Mouse (Mus musculus): Measurements from ENCODE around the gene Dgki. TPM values are rescaled to one million over a fixed set of nuclear protein-coding genes. Genes with fewer than 3 reads are reported as not detected.

Gene Dgki
- polyA plus RNA-seq, 1 experiment = 2.0 TPM

GRCm38 (mm10) chr6:37222947-37223510 is 77.0 kb downstream of the Dgki start:
- Histone ChIP-seq H3K36me3 (ENCODE audit: control insufficient read depth, insufficient read depth, low read length, poor library complexity, severe bottlenecking) (no peaks in the 10 kb centered on the region), H3K4me3 (ENCODE audit: low read depth, low read length) (no peak overlapping the region), H3K27ac (ENCODE audit: insufficient read depth, low read length) (no peak overlapping the region), H3K4me1 (ENCODE audit: control insufficient read depth, insufficient read depth, low read length) (no peaks in the 10 kb centered on the region), H3K9me3 (replicated peaks; ENCODE audit: control insufficient read depth, insufficient read depth, low read length, poor library complexity, severe bottlenecking) (no peaks in the 10 kb centered on the region), H3K27me3 (ENCODE audit: control insufficient read depth, insufficient read depth, low read length, poor library complexity, severe bottlenecking) (no peaks in the 10 kb centered on the region), H3K9ac (ENCODE audit: low read depth, poor library complexity, severe bottlenecking) (no peak overlapping the region)
- TF ChIP-seq CTCF (IDR thresholded peaks at IDR 0.05; ENCODE audit: low read depth, low read length) (no peak), POLR2A (IDR thresholded peaks at IDR 0.05; ENCODE audit: insufficient read depth, low read length) (no peak)

GRCm38 (mm10) chr6:37222016-37222415 is 78.0 kb downstream of the Dgki start:
- Histone ChIP-seq H3K27me3 (ENCODE audit: control insufficient read depth, insufficient read depth, low read length, poor library complexity, severe bottlenecking) (no peaks in the 10 kb centered on the region), H3K4me3 (ENCODE audit: low read depth, low read length) (no peak overlapping the region), H3K27ac (ENCODE audit: insufficient read depth, low read length) (no peak overlapping the region), H3K9ac (ENCODE audit: low read depth, poor library complexity, severe bottlenecking) (no peak overlapping the region), H3K9me3 (replicated peaks; ENCODE audit: control insufficient read depth, insufficient read depth, low read length, poor library complexity, severe bottlenecking) (no peaks in the 10 kb centered on the region), H3K4me1 (ENCODE audit: control insufficient read depth, insufficient read depth, low read length) (no peaks in the 10 kb centered on the region), H3K36me3 (ENCODE audit: control insufficient read depth, insufficient read depth, low read length, poor library complexity, severe bottlenecking) (no peaks in the 10 kb centered on the region)
- no peak for TF ChIP-seq EP300 (IDR thresholded peaks at IDR 0.05; ENCODE audit: insufficient read depth, low read depth, low read length)
- no peak for TF ChIP-seq POLR2A (IDR thresholded peaks at IDR 0.05; ENCODE audit: insufficient read depth, low read length)
- TF ChIP-seq CTCF (IDR thresholded peaks at IDR 0.05; ENCODE audit: low read depth, low read length) = no peak

GRCm38 (mm10) chr6:37219110-37219509 is 80.9 kb downstream of the Dgki start:
- Histone ChIP-seq H3K4me3 (ENCODE audit: low read depth, low read length) (no peak overlapping the region), H3K4me1 (ENCODE audit: control insufficient read depth, insufficient read depth, low read length) (no peaks in the 10 kb centered on the region)
- TF ChIP-seq POLR2A (IDR thresholded peaks at IDR 0.05; ENCODE audit: insufficient read depth, low read length) (no peak), CTCF (IDR thresholded peaks at IDR 0.05; ENCODE audit: low read depth, low read length) (no peak), EP300 (IDR thresholded peaks at IDR 0.05; ENCODE audit: insufficient read depth, low read depth, low read length) (no peak)

GRCm38 (mm10) chr6:37216342-37216763 is 83.6 kb downstream of the Dgki start:
- Histone ChIP-seq H3K27ac (ENCODE audit: insufficient read depth, low read length) (no peak overlapping the region), H3K9me3 (replicated peaks; ENCODE audit: control insufficient read depth, insufficient read depth, low read length, poor library complexity, severe bottlenecking) (no peaks in the 10 kb centered on the region), H3K4me1 (ENCODE audit: control insufficient read depth, insufficient read depth, low read length) (no peaks in the 10 kb centered on the region)

More at GRCm38 (mm10) chr6:37219110-37219509, 80.9 kb downstream of the Dgki start:
- Histone ChIP-seq H3K9me3 (replicated peaks; ENCODE audit: control insufficient read depth, insufficient read depth, low read length, poor library complexity, severe bottlenecking) (no peaks in the 10 kb centered on the region), H3K9ac (ENCODE audit: low read depth, poor library complexity, severe bottlenecking) (no peak overlapping the region), H3K36me3 (ENCODE audit: control insufficient read depth, insufficient read depth, low read length, poor library complexity, severe bottlenecking) (no peaks in the 10 kb centered on the region), H3K27me3 (ENCODE audit: control insufficient read depth, insufficient read depth, low read length, poor library complexity, severe bottlenecking) (no peaks in the 10 kb centered on the region), H3K27ac (ENCODE audit: insufficient read depth, low read length) (no peak overlapping the region)

GRCm38 (mm10) chr6:37215655-37216054 is 84.3 kb downstream of the Dgki start:
- Histone ChIP-seq H3K4me3 (ENCODE audit: low read depth, low read length) (no peak overlapping the region), H3K36me3 (ENCODE audit: control insufficient read depth, insufficient read depth, low read length, poor library complexity, severe bottlenecking) (no peaks in the 10 kb centered on the region), H3K27me3 (ENCODE audit: control insufficient read depth, insufficient read depth, low read length, poor library complexity, severe bottlenecking) (no peaks in the 10 kb centered on the region), H3K9ac (ENCODE audit: low read depth, poor library complexity, severe bottlenecking) (no peak overlapping the region), H3K9me3 (replicated peaks; ENCODE audit: control insufficient read depth, insufficient read depth, low read length, poor library complexity, severe bottlenecking) (no peaks in the 10 kb centered on the region), H3K27ac (ENCODE audit: insufficient read depth, low read length) (no peak overlapping the region), H3K4me1 (ENCODE audit: control insufficient read depth, insufficient read depth, low read length) (no peaks in the 10 kb centered on the region)
- TF ChIP-seq POLR2A (IDR thresholded peaks at IDR 0.05; ENCODE audit: insufficient read depth, low read length) (no peak), CTCF (IDR thresholded peaks at IDR 0.05; ENCODE audit: low read depth, low read length) (no peak)

More at GRCm38 (mm10) chr6:37216342-37216763, 83.6 kb downstream of the Dgki start:
- H3K4me3 ChIP-seq (ENCODE audit: low read depth, low read length) = no peak overlapping the region
- TF ChIP-seq CTCF (IDR thresholded peaks at IDR 0.05; ENCODE audit: low read depth, low read length) (no peak), POLR2A (IDR thresholded peaks at IDR 0.05; ENCODE audit: insufficient read depth, low read length) (no peak), EP300 (IDR thresholded peaks at IDR 0.05; ENCODE audit: insufficient read depth, low read depth, low read length) (no peak)
- H3K36me3 ChIP-seq (ENCODE audit: control insufficient read depth, insufficient read depth, low read length, poor library complexity, severe bottlenecking) = no peaks in the 10 kb centered on the region
- no peak overlapping the region for H3K9ac ChIP-seq (ENCODE audit: low read depth, poor library complexity, severe bottlenecking)
- H3K27me3 ChIP-seq (ENCODE audit: control insufficient read depth, insufficient read depth, low read length, poor library complexity, severe bottlenecking) = no peaks in the 10 kb centered on the region

- Histone ChIP-seq H3K9ac (ENCODE audit: low read depth, poor library complexity, severe bottlenecking) (no peak overlapping the region), H3K4me3 (ENCODE audit: low read depth, low read length) (no peak overlapping the region), H3K9me3 (replicated peaks; ENCODE audit: control insufficient read depth, insufficient read depth, low read length, poor library complexity, severe bottlenecking) (no peaks in the 10 kb centered on the region; the same call in 1 of the 2 replicates), H3K27me3 (ENCODE audit: control insufficient read depth, insufficient read depth, low read length, poor library complexity, severe bottlenecking) (no peaks in the 10 kb centered on the region), H3K4me1 (ENCODE audit: control insufficient read depth, insufficient read depth, low read length) (no peaks in the 10 kb centered on the region), H3K27ac (ENCODE audit: insufficient read depth, low read length) (no peak overlapping the region), H3K36me3 (ENCODE audit: control insufficient read depth, insufficient read depth, low read length, poor library complexity, severe bottlenecking) (no peaks in the 10 kb centered on the region)
- TF ChIP-seq CTCF (IDR thresholded peaks at IDR 0.05; ENCODE audit: low read depth, low read length) (no peak), EP300 (IDR thresholded peaks at IDR 0.05; ENCODE audit: insufficient read depth, low read depth, low read length) (0 out of 2 replicates have a peak, but pooled peaks have one; percentile 59)
Observed at GRCm38 (mm10) chr6:37212930-37213329, 87.1 kb downstream of the Dgki start.
